1 mouse cellular context compared by ENCODE assay signal in the genomic region with DNA sequence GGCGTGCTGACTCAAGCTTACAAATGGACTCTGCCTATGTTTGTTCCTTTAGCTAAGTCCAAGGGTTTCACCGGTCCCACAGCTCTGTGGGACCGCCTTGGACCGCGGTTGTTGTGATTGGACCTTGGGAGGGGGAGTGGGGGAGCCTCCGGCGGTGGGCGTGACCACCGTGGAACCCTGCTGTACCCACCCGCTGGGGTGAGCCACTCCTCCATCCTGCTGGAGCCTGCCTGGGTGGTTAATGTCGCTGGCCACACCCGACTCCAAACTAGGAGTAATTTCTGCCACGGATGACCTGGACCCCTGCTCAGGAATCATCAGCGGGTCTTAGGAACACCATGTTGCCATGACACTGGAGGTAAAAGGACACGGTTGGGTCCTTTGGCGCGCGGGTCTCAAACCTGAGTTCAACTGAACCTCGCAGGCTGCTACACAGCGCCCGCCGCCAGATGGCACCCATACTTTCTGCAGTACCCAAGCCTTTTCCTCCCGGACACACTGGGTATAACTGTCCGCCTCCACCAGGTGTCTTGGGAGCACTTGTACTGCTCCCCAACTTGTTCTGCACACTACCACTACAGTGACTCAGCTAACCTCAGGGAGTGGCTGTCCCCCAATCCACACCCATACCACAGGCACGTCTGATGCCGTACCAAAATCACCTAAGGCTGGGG.
TF ChIP-seq lines count a peak whose summit lies in the region.

No protein-coding gene starts in this region.

TF ChIP-seq in CH12.LX, 34 proteins besides CTCF, POLR2A, EP300 and RAD21:
- peak; percentile 87 for TF ChIP-seq SMC3 (IDR thresholded peaks at IDR 0.05; ENCODE audit: low read depth, low read length)
- no peak for TF ChIP-seq TBP (conservative IDR thresholded peaks at IDR 0.05; ENCODE audit: low read depth, low read length)
- TF ChIP-seq ZNF384 (IDR thresholded peaks at IDR 0.05; ENCODE audit: low read depth, low read length): no peak
- TF ChIP-seq MAX (IDR thresholded peaks at IDR 0.05; ENCODE audit: low read length): no peak
- TF ChIP-seq TCF12 (IDR thresholded peaks at IDR 0.05; ENCODE audit: low read depth, low read length): peak; percentile 41; the same call in 1 of the 2 replicates
- peak; percentile 30; the same call in 1 of the 2 replicates for TF ChIP-seq NELFE (IDR thresholded peaks at IDR 0.05; ENCODE audit: low read depth, low read length)
- TF ChIP-seq BHLHE40 (IDR thresholded peaks at IDR 0.05; ENCODE audit: low read depth, low read length): no peak
- no peak for TF ChIP-seq USF2 (conservative IDR thresholded peaks at IDR 0.05; ENCODE audit: low read depth, low read length)
- TF ChIP-seq POLR2AphosphoS2 (IDR thresholded peaks at IDR 0.05; ENCODE audit: low read depth, low read length): no peak
- no peak for TF ChIP-seq MAFK (IDR thresholded peaks at IDR 0.05; ENCODE audit: insufficient replicate concordance, low read length)
- no peak; the same call in 1 of the 2 replicates for TF ChIP-seq MYC (IDR thresholded peaks at IDR 0.05; ENCODE audit: low read depth, low read length)
- TF ChIP-seq NRF1 (IDR thresholded peaks at IDR 0.05; ENCODE audit: low read depth, low read length): no peak
- no peak for TF ChIP-seq GABPA (IDR thresholded peaks at IDR 0.05; ENCODE audit: insufficient replicate concordance, low read depth, low read length)
- peak; percentile 34; the same call in 1 of the 2 replicates for TF ChIP-seq IRF4 (IDR thresholded peaks at IDR 0.05; ENCODE audit: low read depth, low read length)
- TF ChIP-seq ELF1 (IDR thresholded peaks at IDR 0.05; ENCODE audit: low read depth, low read length): peak; percentile 26; the same call in 1 of the 2 replicates
- no peak for TF ChIP-seq MEF2A (IDR thresholded peaks at IDR 0.05; ENCODE audit: borderline replicate concordance, low read depth, low read length)
- TF ChIP-seq RCOR1 (conservative IDR thresholded peaks at IDR 0.05; ENCODE audit: low read depth, low read length): no peak
- peak; percentile 54; the same call in 1 of the 2 replicates for TF ChIP-seq MXI1 (IDR thresholded peaks at IDR 0.05; ENCODE audit: low read depth, low read length)
- 0 out of 2 replicates have a peak, but pooled peaks have one; percentile 47 for TF ChIP-seq UBTF (IDR thresholded peaks at IDR 0.05; ENCODE audit: low read depth, low read length)
- TF ChIP-seq USF1 (IDR thresholded peaks at IDR 0.05; ENCODE audit: low read depth, low read length): no peak
- no peak for TF ChIP-seq ZKSCAN1 (IDR thresholded peaks at IDR 0.05; ENCODE audit: borderline replicate concordance, low read depth, low read length)
- no peak for TF ChIP-seq CHD2 (IDR thresholded peaks at IDR 0.05; ENCODE audit: low read length)
- TF ChIP-seq E2F4 (IDR thresholded peaks at IDR 0.05; ENCODE audit: insufficient replicate concordance, low read depth, low read length): no peak
- no peak for TF ChIP-seq PAX5 (IDR thresholded peaks at IDR 0.05; ENCODE audit: low read length)
- TF ChIP-seq CHD1 (IDR thresholded peaks at IDR 0.05; ENCODE audit: low read depth, low read length): no peak
